Mouse (Mus musculus) fat pad, adult 2 months (tissue): ENCODE results near the gene Psmb6.
"Not testable (repeated sequence)": the region's sequence is repeated elsewhere in the genome, so short reads cannot be mapped to it uniquely, and the experiment has no call there.

Experiments used
- DNase-seq: peaks from one replicate; pipeline ENCODE4 v3.0.0-alpha.2; 2011; ENCODE audit warnings: low read depth, low spot score; ENCODE audit errors: extremely low read depth

The Psmb6 gene

DNA sequence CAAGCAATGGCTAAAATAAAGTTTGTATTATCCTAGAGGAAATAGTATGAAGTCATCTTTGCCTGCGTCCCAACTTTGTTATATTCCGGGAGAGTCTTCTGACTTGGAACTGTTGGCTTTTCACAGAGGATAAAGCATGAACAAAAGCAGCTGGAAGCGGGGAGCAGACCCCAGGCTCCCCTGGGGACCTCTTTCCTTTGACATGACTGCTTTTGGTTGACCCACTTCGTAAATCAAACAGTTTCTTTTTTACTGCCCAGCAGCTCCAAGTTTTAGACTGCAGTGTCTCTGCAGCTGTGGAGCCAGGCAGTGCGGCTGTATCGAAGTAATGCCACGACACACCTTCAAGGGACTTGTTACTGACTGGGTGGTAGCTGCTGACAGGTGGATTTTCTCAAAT lies 41.4 kb downstream of the Psmb6 start:
- no peak for DNase-seq

DNA sequence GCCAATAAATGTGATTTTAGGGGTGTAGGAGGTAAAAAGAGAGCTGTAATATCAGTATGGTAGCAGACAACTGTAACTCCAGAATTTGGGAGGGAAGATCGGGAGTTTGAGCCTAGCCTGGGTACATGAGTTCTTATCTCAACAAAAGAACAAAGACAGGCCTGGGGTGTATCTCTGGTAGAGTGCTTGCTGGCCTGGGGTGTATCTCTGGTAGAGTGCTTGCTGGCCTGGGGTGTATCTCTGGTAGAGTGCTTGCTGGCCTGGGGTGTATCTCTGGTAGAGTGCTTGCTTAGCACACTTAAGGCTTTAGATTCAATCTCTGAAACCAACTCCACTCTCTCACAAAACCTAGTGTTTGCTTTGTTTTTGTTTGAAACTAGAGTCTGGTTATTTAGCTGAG lies 45.4 kb downstream of the Psmb6 start:
- DNase-seq: not testable (repeated sequence)

DNA sequence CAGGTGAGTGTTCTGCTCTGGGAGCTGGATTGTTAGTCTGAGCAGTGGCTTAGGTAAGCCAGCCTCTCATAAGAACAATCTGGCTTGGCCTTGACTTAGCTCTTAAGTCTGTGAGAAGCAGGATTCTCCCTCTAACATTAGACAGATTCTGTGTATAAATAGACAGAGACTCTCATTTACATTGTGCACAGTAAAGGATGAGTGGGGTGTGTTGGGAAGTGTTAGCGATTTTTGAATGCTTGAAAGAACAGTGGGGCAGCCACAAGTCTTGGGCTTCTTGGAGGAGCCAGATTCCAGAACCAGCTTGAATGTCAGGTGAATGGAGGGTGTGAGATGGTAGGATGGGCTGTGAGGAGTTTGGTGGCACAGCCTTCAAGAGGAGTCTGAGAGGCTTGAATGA lies 46.5 kb downstream of the Psmb6 start:
- DNase-seq: no peak

DNA sequence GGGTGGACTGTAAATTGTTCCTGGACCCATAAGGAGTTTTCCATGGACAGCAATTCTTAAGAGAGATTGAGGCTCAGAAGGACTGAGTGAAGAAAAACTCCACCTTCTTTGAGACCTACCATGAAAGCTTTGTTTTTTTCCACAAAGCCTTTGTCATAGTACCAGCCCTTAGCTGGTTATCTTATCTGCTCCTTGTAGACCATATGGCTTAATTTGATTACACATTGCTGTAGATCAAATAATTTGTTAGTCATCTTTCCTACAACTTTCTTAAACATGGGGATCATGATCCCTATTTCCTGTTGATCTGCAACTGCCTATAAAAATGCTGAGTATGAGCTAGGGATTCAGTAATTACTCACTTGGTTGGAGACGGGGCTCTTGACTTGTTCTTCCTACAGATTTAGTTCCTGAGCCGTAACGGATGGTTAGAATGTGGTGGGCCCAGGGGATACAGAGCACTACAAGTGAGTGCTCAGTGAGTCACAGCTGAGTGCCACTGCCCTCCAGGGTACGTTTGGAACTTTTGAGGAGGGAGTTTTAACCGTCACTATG lies 47.3 kb downstream of the Psmb6 start:
- DNase-seq: no peak

DNA sequence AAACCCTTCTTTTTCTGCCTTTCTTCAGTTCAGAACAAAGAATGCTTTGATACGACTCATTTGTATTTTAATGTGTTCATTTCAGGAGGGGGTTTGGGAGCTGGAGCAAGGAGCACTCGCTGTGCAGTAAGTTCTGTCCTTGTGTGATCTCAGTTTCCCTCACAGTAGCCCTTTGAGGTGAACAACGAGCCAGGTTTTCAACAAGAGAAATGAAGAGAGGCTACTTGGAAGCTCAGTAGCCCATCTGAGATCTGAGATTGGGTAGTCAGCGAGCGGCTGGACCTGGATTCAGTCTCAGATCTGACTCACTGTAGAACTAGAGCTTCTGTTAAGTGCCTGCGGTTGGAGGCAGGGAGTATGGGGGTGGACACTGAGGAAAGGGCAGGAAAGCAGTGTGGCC lies 48.7 kb downstream of the Psmb6 start:
- no peak for DNase-seq

DNA sequence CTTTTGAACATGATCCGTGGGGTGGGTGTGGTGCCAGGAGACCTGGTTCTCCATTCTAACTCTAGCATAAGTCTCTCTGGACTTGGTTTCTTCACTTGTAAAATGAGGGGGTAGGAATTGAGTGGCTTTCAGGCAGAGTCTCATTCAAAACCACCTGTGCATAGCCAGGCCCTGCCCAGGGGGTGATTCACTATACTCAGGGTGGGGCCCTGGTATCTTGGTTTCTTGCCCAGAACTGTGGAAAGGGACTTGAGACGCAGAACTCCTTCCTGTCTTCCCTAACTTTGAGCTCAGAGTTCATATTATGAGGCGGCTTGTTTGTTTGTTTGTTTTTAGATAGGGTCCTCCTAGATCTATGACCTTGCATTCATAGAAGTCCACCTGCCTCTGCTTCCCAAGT lies 52.0 kb downstream of the Psmb6 start:
- DNase-seq: no peak
